Mouse (Mus musculus) CD4-positive, CD25-positive, alpha-beta regulatory T cell, adult 2 months (primary cell): ENCODE results near the gene Gm7849.
"Not testable (repeated sequence)": the region's sequence is repeated elsewhere in the genome, so short reads cannot be mapped to it uniquely, and the experiment has no call there.

Experiments used
- DNase-seq: peaks from one replicate; pipeline ENCODE4 v3.0.0-alpha.2; 2012; ENCODE audit warnings: low read depth, low spot score

Gene Gm7849

GRCm38 (mm10) chr8:21456460-21456859, at the start of gene Gm7849:
Gm7849 (minus strand) TSS chr8:21456560.
- DNase-seq: not testable (repeated sequence)

GRCm38 (mm10) chr8:21427111-21427510, 29.2 kb downstream of the Gm7849 start, which contains the start of gene Defa36:
Defa36 (plus strand) TSS chr8:21427411.
- not testable (repeated sequence) for DNase-seq
